Mouse (Mus musculus): ENCODE data around the gene Impdh1. TPM values are rescaled to one million over a fixed set of nuclear protein-coding genes. Genes with fewer than 3 reads are reported as not detected.

Gene Impdh1
- total and polyA plus RNA-seq, 2 experiments from 2014 or later, result 18.9 to 25.7 TPM

DNA sequence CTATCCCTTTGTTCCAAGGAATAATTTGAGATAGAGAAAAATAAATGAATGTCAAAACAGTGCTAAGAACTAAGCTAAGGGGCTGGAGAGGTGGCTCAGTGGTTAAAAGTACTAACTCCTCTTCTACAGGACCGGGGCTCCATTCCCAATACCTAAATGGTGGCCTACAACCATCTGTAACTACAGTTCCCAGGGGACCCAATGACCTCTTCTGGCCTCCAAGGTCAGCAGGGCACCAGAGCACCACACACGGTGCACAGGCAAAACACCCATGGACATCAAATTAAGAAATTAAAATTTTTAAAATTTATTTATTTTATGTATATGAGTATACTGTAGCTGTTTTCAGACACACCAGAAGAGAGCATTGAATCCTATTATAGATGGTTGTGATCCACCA, 55.4 kb downstream of the Impdh1 start:
- no peak for TF ChIP-seq CTCF (IDR thresholded peaks at IDR 0.05; ENCODE audit: low read depth)
- TF ChIP-seq EP300 (IDR thresholded peaks at IDR 0.05; ENCODE audit: low read depth), result no peak
- no peak overlapping the region for H3K9ac ChIP-seq (replicated peaks; ENCODE audit: low read depth, low read length)
- ATAC-seq (ENCODE audit: insufficient read depth, low read depth), result no peak
- no peak overlapping the region for H3K4me2 ChIP-seq (ENCODE audit: low read depth, low read length)
- no peaks in the 10 kb centered on the region for H3K9me3 ChIP-seq (replicated peaks; ENCODE audit: control insufficient read depth, low read length)
- H3K4me1 ChIP-seq (ENCODE audit: control insufficient read depth, insufficient read depth), result no peaks in the 10 kb centered on the region
- WGBS, result 83% methylated on average over 2 of the region's 2 CpGs
- H3K27ac ChIP-seq (ENCODE audit: low read depth), result no peak overlapping the region
- no peak overlapping the region for H3K4me3 ChIP-seq (ENCODE audit: low read depth, low read length)
- H3K36me3 ChIP-seq (replicated peaks; ENCODE audit: control insufficient read depth, insufficient read depth, low read length), result peaks cover 44% of the 10 kb centered on the region
- DNase-seq (ENCODE audit: low spot score), result no peak
- 0 out of 2 replicates have a peak, but pooled peaks cover 2% of the 10 kb centered on the region for H3K27me3 ChIP-seq (ENCODE audit: control insufficient read depth, insufficient read depth, low read length)

- Histone ChIP-seq H3K36me3 (replicated peaks; ENCODE audit: control insufficient read depth, insufficient read depth, low read length) (peaks cover 81% of the 10 kb centered on the region), H3K27ac (ENCODE audit: low read depth) (no peak overlapping the region), H3K27me3 (ENCODE audit: control insufficient read depth, insufficient read depth, low read length) (no peaks in the 10 kb centered on the region), H3K9me3 (replicated peaks; ENCODE audit: control insufficient read depth, low read length) (no peaks in the 10 kb centered on the region), H3K9ac (replicated peaks; ENCODE audit: low read depth, low read length) (no peak overlapping the region), H3K4me3 (ENCODE audit: low read depth, low read length) (no peak overlapping the region), H3K4me1 (ENCODE audit: control insufficient read depth, insufficient read depth) (no peaks in the 10 kb centered on the region), H3K4me2 (ENCODE audit: low read depth, low read length) (no peak overlapping the region)
- DNase-seq (ENCODE audit: low spot score) (no peak), ATAC-seq (ENCODE audit: insufficient read depth, low read depth) (no peak)
- WGBS, result 92% methylated on average over 5 of the region's 5 CpGs
- TF ChIP-seq EP300 (IDR thresholded peaks at IDR 0.05; ENCODE audit: low read depth) (no peak), CTCF (IDR thresholded peaks at IDR 0.05; ENCODE audit: low read depth) (no peak)
Measured at GRCm38 (mm10) chr6:29156326-29156725, 59.8 kb downstream of the Impdh1 start.

Small RNAs within 50 kb of the gene (microRNA-seq; reads per million reads assigned to microRNA genes)
- gene Gm24303, result not detected

Other genes with a start within 250 kb of the Impdh1 start
- gene Lep, start 156.1 kb downstream of the Impdh1 start, total RNA-seq (2014; rRNA removed; ENCODE audit: low replicate concordance), result not detected in 2 replicates
- not detected in 2 replicates for gene Lep, start 156.1 kb downstream of the Impdh1 start, polyA plus RNA-seq (2015; fragmentation: Nextera tagmentation; extraction: Ambion mirVana)
- gene Rbm28, start 51.4 kb downstream of the Impdh1 start, total RNA-seq (2014; rRNA removed; ENCODE audit: low replicate concordance), result 6.8 and 15.3 TPM in 2 replicates
- gene Rbm28, start 51.4 kb downstream of the Impdh1 start, polyA plus RNA-seq (2015; fragmentation: Nextera tagmentation; extraction: Ambion mirVana), result 13.3 and 15.1 TPM in 2 replicates
- 0.65 and 4.9 TPM in 2 replicates for gene Prrt4, start 36.8 kb downstream of the Impdh1 start, total RNA-seq (2014; rRNA removed; ENCODE audit: low replicate concordance)
- 1.3 and 1.6 TPM in 2 replicates for gene Prrt4, start 36.8 kb downstream of the Impdh1 start, polyA plus RNA-seq (2015; fragmentation: Nextera tagmentation; extraction: Ambion mirVana)
- 42.1 and 46.5 TPM in 2 replicates for gene Hilpda, start 56.1 kb upstream of the Impdh1 start, total RNA-seq (2014; rRNA removed; ENCODE audit: low replicate concordance)
- gene Hilpda, start 56.1 kb upstream of the Impdh1 start, polyA plus RNA-seq (2015; fragmentation: Nextera tagmentation; extraction: Ambion mirVana), result 23.8 and 27.8 TPM in 2 replicates
- gene Fam71f2, start 63.2 kb upstream of the Impdh1 start, total RNA-seq (2014; rRNA removed; ENCODE audit: low replicate concordance), result not detected in 2 replicates
- 0.12 and 0.18 TPM in 2 replicates for gene Fam71f2, start 63.2 kb upstream of the Impdh1 start, polyA plus RNA-seq (2015; fragmentation: Nextera tagmentation; extraction: Ambion mirVana)
- not detected in 2 replicates for gene Fam71f1, start 102.8 kb upstream of the Impdh1 start, total RNA-seq (2014; rRNA removed; ENCODE audit: low replicate concordance)
- gene Fam71f1, start 102.8 kb upstream of the Impdh1 start, polyA plus RNA-seq (2015; fragmentation: Nextera tagmentation; extraction: Ambion mirVana), result 0.07 TPM in 1 of 2 replicates, not detected in the other
- gene Calu, start 131.7 kb upstream of the Impdh1 start, total RNA-seq (2014; rRNA removed; ENCODE audit: low replicate concordance), result 296 and 341 TPM in 2 replicates
- 278 and 287 TPM in 2 replicates for gene Calu, start 131.7 kb upstream of the Impdh1 start, polyA plus RNA-seq (2015; fragmentation: Nextera tagmentation; extraction: Ambion mirVana)
- gene Opn1sw, start 172.1 kb upstream of the Impdh1 start, total RNA-seq (2014; rRNA removed; ENCODE audit: low replicate concordance), result 15.1 TPM in 1 of 2 replicates, not detected in the other
- 0.12 and 0.40 TPM in 2 replicates for gene Opn1sw, start 172.1 kb upstream of the Impdh1 start, polyA plus RNA-seq (2015; fragmentation: Nextera tagmentation; extraction: Ambion mirVana)
- 14.9 and 15.7 TPM in 2 replicates for gene Ccdc136, start 179.9 kb upstream of the Impdh1 start, total RNA-seq (2014; rRNA removed; ENCODE audit: low replicate concordance)
- 10.6 and 14.3 TPM in 2 replicates for gene Ccdc136, start 179.9 kb upstream of the Impdh1 start, polyA plus RNA-seq (2015; fragmentation: Nextera tagmentation; extraction: Ambion mirVana)
- 241 and 301 TPM in 2 replicates for gene Flnc, start 216.9 kb upstream of the Impdh1 start, total RNA-seq (2014; rRNA removed; ENCODE audit: low replicate concordance)
- gene Flnc, start 216.9 kb upstream of the Impdh1 start, polyA plus RNA-seq (2015; fragmentation: Nextera tagmentation; extraction: Ambion mirVana), result 18.5 and 24.3 TPM in 2 replicates